Mouse (Mus musculus): ENCODE results near the gene Elmo1. TPM values are rescaled to one million over a fixed set of nuclear protein-coding genes. Genes with fewer than 3 reads are reported as not detected.
"Not testable (repeated sequence)": the region's sequence is repeated elsewhere in the genome, so short reads cannot be mapped to it uniquely, and the experiment has no call there.

Elmo1 gene
- total and polyA plus RNA-seq, 2 experiments from 2014 or later: 35.2 to 36.4 TPM

GRCm38 (mm10) chr13:20615596-20616469 lies 525.4 kb downstream of the Elmo1 start:
- Histone ChIP-seq H3K9me3 (ENCODE audit: low read length) (no peaks in the 10 kb centered on the region), H3K36me3 (ENCODE audit: insufficient read depth, low read length) (no peaks in the 10 kb centered on the region), H3K4me1 (ENCODE audit: insufficient read depth, low read length) (peaks cover 6% of the 10 kb centered on the region; the same call in 1 of the 2 replicates), H3K27me3 (ENCODE audit: insufficient read depth, low read length) (no peaks in the 10 kb centered on the region), H3K4me2 (ENCODE audit: low read depth, low read length, poor library complexity, severe bottlenecking) (no peak overlapping the region), H3K27ac (ENCODE audit: low read depth, low read length) (0 out of 2 replicates have a peak overlapping the region, but pooled peaks have one; percentile 32), H3K9ac (replicated peaks; ENCODE audit: low read length, poor library complexity, severe bottlenecking) (no peak overlapping the region), H3K4me3 (ENCODE audit: low read depth, low read length) (no peak overlapping the region)
- no peak for DNase-seq (ENCODE audit: low spot score)
- ATAC-seq (ENCODE audit: low FRiP score): peak; percentile 48; the same call in 1 of the 2 replicates
- no peak for TF ChIP-seq CTCF (IDR thresholded peaks at IDR 0.05)
- WGBS: 25% methylated on average over 10 of the region's 10 CpGs

DNA sequence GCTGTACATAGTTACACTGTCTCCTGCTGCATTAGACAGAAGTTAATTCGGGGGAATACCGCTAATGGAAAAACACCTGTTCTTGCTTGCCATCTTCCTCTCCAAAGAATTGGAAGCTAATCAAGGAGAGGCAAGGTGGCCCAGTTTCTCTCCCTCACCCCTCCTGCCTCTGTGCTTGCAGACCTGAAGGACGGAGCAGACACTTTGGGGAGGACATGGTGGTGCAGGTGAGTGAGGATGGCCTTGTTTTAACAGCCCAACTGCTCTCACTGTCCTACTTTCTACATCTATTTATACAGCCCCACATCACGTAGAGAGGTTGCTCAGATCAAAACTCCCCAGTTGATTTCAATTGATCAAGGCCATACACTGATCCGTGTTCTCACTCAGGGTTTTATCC lies 529.5 kb downstream of the Elmo1 start:
- DNase-seq (ENCODE audit: low spot score): no peak
- H3K36me3 ChIP-seq (ENCODE audit: insufficient read depth, low read length): no peaks in the 10 kb centered on the region
- H3K4me3 ChIP-seq (ENCODE audit: low read depth, low read length): no peak overlapping the region
- no peak overlapping the region for H3K9ac ChIP-seq (replicated peaks; ENCODE audit: low read length, poor library complexity, severe bottlenecking)
- ATAC-seq (ENCODE audit: low FRiP score): no peak
- TF ChIP-seq CTCF (IDR thresholded peaks at IDR 0.05): no peak
- H3K4me1 ChIP-seq (ENCODE audit: insufficient read depth, low read length): peaks cover 6% of the 10 kb centered on the region; the same call in 1 of the 2 replicates
- H3K4me2 ChIP-seq (ENCODE audit: low read depth, low read length, poor library complexity, severe bottlenecking): no peak overlapping the region
- H3K27ac ChIP-seq (ENCODE audit: low read depth, low read length): no peak overlapping the region
- no peaks in the 10 kb centered on the region for H3K27me3 ChIP-seq (ENCODE audit: insufficient read depth, low read length)
- WGBS: 91% methylated on average over 5 of the region's 5 CpGs
- no peaks in the 10 kb centered on the region for H3K9me3 ChIP-seq (ENCODE audit: low read length)

DNA sequence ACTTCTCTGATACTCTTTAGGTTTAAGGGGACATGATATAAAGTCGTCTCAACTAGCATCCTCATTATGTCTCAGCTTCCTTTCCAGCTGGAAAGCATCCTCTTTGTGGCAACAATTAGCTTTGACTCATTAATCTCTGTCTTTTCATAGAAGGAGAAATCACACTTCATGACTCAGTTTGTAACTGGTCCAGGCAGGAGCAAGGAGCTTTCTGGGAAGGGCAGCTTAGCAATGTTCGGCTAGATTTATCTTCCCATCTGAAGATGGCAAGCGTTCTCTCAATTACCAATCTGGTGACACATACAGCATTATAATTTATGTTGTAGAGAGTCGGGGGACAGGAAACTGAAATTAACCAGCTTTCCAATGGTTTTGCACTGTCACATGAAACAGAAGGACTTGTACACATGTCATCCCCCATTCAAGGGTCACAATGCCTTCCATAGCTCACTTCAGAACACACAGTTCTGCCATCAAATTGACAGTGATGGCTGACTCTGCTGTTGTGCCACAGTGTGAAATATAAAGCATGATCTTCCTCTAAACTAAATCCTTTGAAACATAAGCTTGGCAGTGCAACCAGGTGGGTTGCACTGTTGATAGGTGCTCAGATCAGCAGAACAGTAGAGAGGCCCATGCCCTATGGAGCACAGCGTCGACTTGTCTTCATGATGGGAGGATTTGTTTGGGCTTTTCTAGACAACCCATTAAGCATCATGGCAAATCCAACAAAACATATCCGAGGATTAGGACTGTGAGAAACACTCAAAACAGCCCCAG lies 532.9 kb downstream of the Elmo1 start:
- Histone ChIP-seq H3K4me1 (ENCODE audit: insufficient read depth, low read length) (no peaks in the 10 kb centered on the region), H3K4me2 (ENCODE audit: low read depth, low read length, poor library complexity, severe bottlenecking) (no peak overlapping the region), H3K27me3 (ENCODE audit: insufficient read depth, low read length) (no peaks in the 10 kb centered on the region), H3K27ac (ENCODE audit: low read depth, low read length) (no peak overlapping the region), H3K36me3 (ENCODE audit: insufficient read depth, low read length) (no peaks in the 10 kb centered on the region), H3K9ac (replicated peaks; ENCODE audit: low read length, poor library complexity, severe bottlenecking) (no peak overlapping the region), H3K9me3 (ENCODE audit: low read length) (no peaks in the 10 kb centered on the region), H3K4me3 (ENCODE audit: low read depth, low read length) (no peak overlapping the region)
- DNase-seq (ENCODE audit: low spot score) (no peak), ATAC-seq (ENCODE audit: low FRiP score) (no peak)
- 82% methylated on average over 7 of the region's 7 CpGs for WGBS
- no peak for TF ChIP-seq CTCF (IDR thresholded peaks at IDR 0.05)

GRCm38 (mm10) chr13:20627796-20628195 lies 537.4 kb downstream of the Elmo1 start:
- Histone ChIP-seq H3K4me2 (ENCODE audit: low read depth, low read length, poor library complexity, severe bottlenecking) (no peak overlapping the region), H3K27me3 (ENCODE audit: insufficient read depth, low read length) (no peaks in the 10 kb centered on the region), H3K4me3 (ENCODE audit: low read depth, low read length) (no peak overlapping the region), H3K9ac (replicated peaks; ENCODE audit: low read length, poor library complexity, severe bottlenecking) (no peak overlapping the region), H3K4me1 (ENCODE audit: insufficient read depth, low read length) (no peaks in the 10 kb centered on the region), H3K36me3 (ENCODE audit: insufficient read depth, low read length) (no peaks in the 10 kb centered on the region), H3K9me3 (ENCODE audit: low read length) (no peaks in the 10 kb centered on the region), H3K27ac (ENCODE audit: low read depth, low read length) (no peak overlapping the region)
- no peak for TF ChIP-seq CTCF (IDR thresholded peaks at IDR 0.05)
- no peak for ATAC-seq (ENCODE audit: low FRiP score)
- WGBS: 86% methylated on average over 6 of the region's 6 CpGs
- no peak for DNase-seq (ENCODE audit: low spot score)

DNA sequence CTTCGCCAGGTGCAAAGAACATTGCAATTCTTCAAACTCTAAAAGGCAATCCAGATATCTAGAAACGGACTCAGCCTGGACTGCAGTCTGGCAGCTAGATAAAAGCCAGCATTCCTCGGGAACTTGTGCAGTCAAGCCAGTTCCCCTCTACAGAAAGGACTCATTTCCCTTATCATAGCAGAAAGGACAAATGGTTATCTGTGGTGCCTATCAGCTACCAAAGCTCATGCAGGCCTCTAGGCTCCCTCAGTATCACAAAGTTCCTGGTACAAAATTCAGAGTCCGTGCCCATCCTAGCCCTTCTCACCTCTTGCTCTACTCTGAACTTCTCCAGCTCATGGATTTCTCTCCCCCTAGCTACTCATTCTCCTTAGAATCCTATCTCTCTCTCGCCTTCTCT lies 542.1 kb downstream of the Elmo1 start:
- H3K9me3 ChIP-seq (ENCODE audit: low read length): no peaks in the 10 kb centered on the region
- DNase-seq (ENCODE audit: low spot score) (no peak), ATAC-seq (ENCODE audit: low FRiP score) (no peak)
- no peaks in the 10 kb centered on the region for H3K27me3 ChIP-seq (ENCODE audit: insufficient read depth, low read length)
- no peaks in the 10 kb centered on the region for H3K4me1 ChIP-seq (ENCODE audit: insufficient read depth, low read length)
- H3K9ac ChIP-seq (replicated peaks; ENCODE audit: low read length, poor library complexity, severe bottlenecking): no peak overlapping the region
- H3K4me2 ChIP-seq (ENCODE audit: low read depth, low read length, poor library complexity, severe bottlenecking): no peak overlapping the region
- no peak overlapping the region for H3K27ac ChIP-seq (ENCODE audit: low read depth, low read length)
- no peak for TF ChIP-seq CTCF (IDR thresholded peaks at IDR 0.05)
- WGBS: 80% methylated on average over 5 of the region's 5 CpGs
- no peaks in the 10 kb centered on the region for H3K36me3 ChIP-seq (ENCODE audit: insufficient read depth, low read length)
- H3K4me3 ChIP-seq (ENCODE audit: low read depth, low read length): no peak overlapping the region

GRCm38 (mm10) chr13:20634679-20635078 lies 544.3 kb downstream of the Elmo1 start:
- not testable (repeated sequence) for ATAC-seq (ENCODE audit: low FRiP score); H3K4me3 ChIP-seq (ENCODE audit: low read depth, low read length); H3K9ac ChIP-seq (replicated peaks; ENCODE audit: low read length, poor library complexity, severe bottlenecking); H3K4me1 ChIP-seq (ENCODE audit: insufficient read depth, low read length); H3K4me2 ChIP-seq (ENCODE audit: low read depth, low read length, poor library complexity, severe bottlenecking); H3K27me3 ChIP-seq (ENCODE audit: insufficient read depth, low read length); H3K27ac ChIP-seq (ENCODE audit: low read depth, low read length); H3K9me3 ChIP-seq (ENCODE audit: low read length); DNase-seq (ENCODE audit: low spot score); H3K36me3 ChIP-seq (ENCODE audit: insufficient read depth, low read length)
- WGBS: 81% methylated on average over 1 of the region's 2 CpGs
